Mouse (Mus musculus): ENCODE results near the gene Ivns1abp. TPM values are rescaled to one million over a fixed set of nuclear protein-coding genes. Genes with fewer than 3 reads are reported as not detected.
A peak's percentile ranks its signal among the peaks of the same experiment; 100 is the strongest.
"Not testable (repeated sequence)": the region's sequence is repeated elsewhere in the genome, so short reads cannot be mapped to it uniquely, and the experiment has no call there.

Ivns1abp gene
- polyA plus RNA-seq, 1 experiment from 2014 or later = 68.2 TPM

GRCm38 (mm10) chr1:151343571-151344282 lies 550 bp upstream of the Ivns1abp start:
- no peaks in the 10 kb centered on the region for H3K27me3 ChIP-seq (ENCODE audit: insufficient read depth, low read length)
- peaks cover 41% of the 10 kb centered on the region for H3K4me1 ChIP-seq (ENCODE audit: insufficient read depth)
- peak overlapping the region; percentile 91 for H3K4me3 ChIP-seq (ENCODE audit: low read depth, low read length)
- peak overlapping the region; percentile 94 for H3K4me2 ChIP-seq (ENCODE audit: low read depth, low read length)
- H3K27ac ChIP-seq (ENCODE audit: low read depth) = peak overlapping the region; percentile 88
- no peak; the same call in 1 of the 2 replicates for ATAC-seq
- no peaks in the 10 kb centered on the region for H3K9me3 ChIP-seq (ENCODE audit: low read length)
- peak overlapping the region; percentile 87 for H3K9ac ChIP-seq (replicated peaks)
- WGBS (ENCODE audit: insufficient replicate concordance) = under 1% methylated on average over 17 of the region's 17 CpGs
- DNase-seq = peak; percentile 43
- TF ChIP-seq EP300 (IDR thresholded peaks at IDR 0.05; ENCODE audit: low read depth) (no peak; the same call in 1 of the 2 replicates), CTCF (IDR thresholded peaks at IDR 0.05; ENCODE audit: low read depth) (peak; percentile 54)
- H3K36me3 ChIP-seq (replicated peaks; ENCODE audit: insufficient read depth, low read length) = peaks cover 2% of the 10 kb centered on the region; the same call in 1 of the 2 replicates

GRCm38 (mm10) chr1:151345109-151345862 lies 1.0 kb downstream of the Ivns1abp start:
- Histone ChIP-seq H3K27me3 (ENCODE audit: insufficient read depth, low read length) (no peaks in the 10 kb centered on the region), H3K4me2 (ENCODE audit: low read depth, low read length) (peak overlapping the region; percentile 94), H3K4me3 (ENCODE audit: low read depth, low read length) (peak overlapping the region; percentile 91), H3K9ac (replicated peaks) (peak overlapping the region; percentile 87), H3K27ac (ENCODE audit: low read depth) (peak overlapping the region; percentile 88), H3K9me3 (ENCODE audit: low read length) (no peaks in the 10 kb centered on the region), H3K36me3 (replicated peaks; ENCODE audit: insufficient read depth, low read length) (peaks cover 12% of the 10 kb centered on the region), H3K4me1 (ENCODE audit: insufficient read depth) (peaks cover 33% of the 10 kb centered on the region)
- peak; percentile 95 for DNase-seq
- TF ChIP-seq EP300 (IDR thresholded peaks at IDR 0.05; ENCODE audit: low read depth) = no peak
- no peak for TF ChIP-seq CTCF (IDR thresholded peaks at IDR 0.05; ENCODE audit: low read depth)
- peak; percentile 67 for ATAC-seq
- WGBS (ENCODE audit: insufficient replicate concordance) = under 1% methylated on average over 53 of the region's 55 CpGs

- H3K4me3 ChIP-seq (ENCODE audit: low read depth, low read length) = peak overlapping the region; percentile 91
- peak overlapping the region; percentile 94 for H3K4me2 ChIP-seq (ENCODE audit: low read depth, low read length)
- H3K36me3 ChIP-seq (replicated peaks; ENCODE audit: insufficient read depth, low read length) = peaks cover 17% of the 10 kb centered on the region
- DNase-seq = no peak
- no peak for ATAC-seq
- peaks cover 29% of the 10 kb centered on the region for H3K4me1 ChIP-seq (ENCODE audit: insufficient read depth)
- TF ChIP-seq CTCF (IDR thresholded peaks at IDR 0.05; ENCODE audit: low read depth) (no peak), EP300 (IDR thresholded peaks at IDR 0.05; ENCODE audit: low read depth) (no peak)
- no peaks in the 10 kb centered on the region for H3K9me3 ChIP-seq (ENCODE audit: low read length)
- peak overlapping the region; percentile 88 for H3K27ac ChIP-seq (ENCODE audit: low read depth)
- no peaks in the 10 kb centered on the region for H3K27me3 ChIP-seq (ENCODE audit: insufficient read depth, low read length)
- H3K9ac ChIP-seq (replicated peaks) = peak overlapping the region; percentile 87
Measured at GRCm38 (mm10) chr1:151345863-151346195, 1.6 kb downstream of the Ivns1abp start.

GRCm38 (mm10) chr1:151346681-151347127 lies 2.4 kb downstream of the Ivns1abp start:
- peaks cover 26% of the 10 kb centered on the region for H3K4me1 ChIP-seq (ENCODE audit: insufficient read depth)
- DNase-seq (no peak), ATAC-seq (no peak)
- H3K9me3 ChIP-seq (ENCODE audit: low read length) = no peaks in the 10 kb centered on the region
- no peaks in the 10 kb centered on the region for H3K27me3 ChIP-seq (ENCODE audit: insufficient read depth, low read length)
- H3K36me3 ChIP-seq (replicated peaks; ENCODE audit: insufficient read depth, low read length) = peaks cover 26% of the 10 kb centered on the region
- peak overlapping the region; percentile 87 for H3K9ac ChIP-seq (replicated peaks)
- WGBS (ENCODE audit: insufficient replicate concordance) = 10% methylated on average over 6 of the region's 6 CpGs
- peak overlapping the region; percentile 94 for H3K4me2 ChIP-seq (ENCODE audit: low read depth, low read length)
- peak overlapping the region; percentile 88 for H3K27ac ChIP-seq (ENCODE audit: low read depth)
- TF ChIP-seq EP300 (IDR thresholded peaks at IDR 0.05; ENCODE audit: low read depth) = peak; percentile 74
- no peak for TF ChIP-seq CTCF (IDR thresholded peaks at IDR 0.05; ENCODE audit: low read depth)
- H3K4me3 ChIP-seq (ENCODE audit: low read depth, low read length) = peak overlapping the region; percentile 91

GRCm38 (mm10) chr1:151348293-151348692 lies 4.0 kb downstream of the Ivns1abp start:
- 63% methylated on average over 4 of the region's 4 CpGs for WGBS (ENCODE audit: insufficient replicate concordance)
- not testable (repeated sequence) for H3K9ac ChIP-seq (replicated peaks); H3K9me3 ChIP-seq (ENCODE audit: low read length); H3K4me3 ChIP-seq (ENCODE audit: low read depth, low read length); H3K27me3 ChIP-seq (ENCODE audit: insufficient read depth, low read length); H3K4me2 ChIP-seq (ENCODE audit: low read depth, low read length); DNase-seq; H3K27ac ChIP-seq (ENCODE audit: low read depth); ATAC-seq
- TF ChIP-seq CTCF (IDR thresholded peaks at IDR 0.05; ENCODE audit: low read depth) = peak; percentile 42
- Histone ChIP-seq H3K4me1 (ENCODE audit: insufficient read depth) (peaks cover 15% of the 10 kb centered on the region), H3K36me3 (replicated peaks; ENCODE audit: insufficient read depth, low read length) (peaks cover 40% of the 10 kb centered on the region)

- no peaks in the 10 kb centered on the region for H3K27me3 ChIP-seq (ENCODE audit: insufficient read depth, low read length)
- H3K4me3 ChIP-seq (ENCODE audit: low read depth, low read length) = no peak overlapping the region
- no peak overlapping the region for H3K9ac ChIP-seq (replicated peaks)
- no peak overlapping the region for H3K4me2 ChIP-seq (ENCODE audit: low read depth, low read length)
- H3K4me1 ChIP-seq (ENCODE audit: insufficient read depth) = peaks cover 7% of the 10 kb centered on the region
- ATAC-seq = peak; percentile 43; the same call in 1 of the 2 replicates
- 75% methylated on average over 2 of the region's 2 CpGs for WGBS (ENCODE audit: insufficient replicate concordance)
- DNase-seq = no peak
- peaks cover 78% of the 10 kb centered on the region for H3K36me3 ChIP-seq (replicated peaks; ENCODE audit: insufficient read depth, low read length)
- no peak overlapping the region for H3K27ac ChIP-seq (ENCODE audit: low read depth)
- no peaks in the 10 kb centered on the region for H3K9me3 ChIP-seq (ENCODE audit: low read length)
- TF ChIP-seq EP300 (IDR thresholded peaks at IDR 0.05; ENCODE audit: low read depth) = no peak
- TF ChIP-seq CTCF (IDR thresholded peaks at IDR 0.05; ENCODE audit: low read depth) = peak; percentile 75
Measured at GRCm38 (mm10) chr1:151352911-151353310, 8.6 kb downstream of the Ivns1abp start.
